Mouse (Mus musculus) spleen, adult 2 months (tissue): ENCODE data around the gene Hoxb3.

Source experiments
- CTCF ChIP-seq: fragments of 200-500 bp; IDR thresholded peaks from 2 replicates; pipeline ENCODE4 v1.5.1; 2011; ENCODE audit warnings: mild to moderate bottlenecking, inconsistent platforms; ENCODE audit not compliant: insufficient read depth, insufficient read length, insufficient replicate concordance; ENCODE audit errors: extremely low read depth
- POLR2A ChIP-seq: fragments of 200-500 bp; IDR thresholded peaks from 2 replicates; pipeline ENCODE4 v1.6.1; 2011; ENCODE audit warnings: low read depth, low read length, inconsistent platforms

DNA sequence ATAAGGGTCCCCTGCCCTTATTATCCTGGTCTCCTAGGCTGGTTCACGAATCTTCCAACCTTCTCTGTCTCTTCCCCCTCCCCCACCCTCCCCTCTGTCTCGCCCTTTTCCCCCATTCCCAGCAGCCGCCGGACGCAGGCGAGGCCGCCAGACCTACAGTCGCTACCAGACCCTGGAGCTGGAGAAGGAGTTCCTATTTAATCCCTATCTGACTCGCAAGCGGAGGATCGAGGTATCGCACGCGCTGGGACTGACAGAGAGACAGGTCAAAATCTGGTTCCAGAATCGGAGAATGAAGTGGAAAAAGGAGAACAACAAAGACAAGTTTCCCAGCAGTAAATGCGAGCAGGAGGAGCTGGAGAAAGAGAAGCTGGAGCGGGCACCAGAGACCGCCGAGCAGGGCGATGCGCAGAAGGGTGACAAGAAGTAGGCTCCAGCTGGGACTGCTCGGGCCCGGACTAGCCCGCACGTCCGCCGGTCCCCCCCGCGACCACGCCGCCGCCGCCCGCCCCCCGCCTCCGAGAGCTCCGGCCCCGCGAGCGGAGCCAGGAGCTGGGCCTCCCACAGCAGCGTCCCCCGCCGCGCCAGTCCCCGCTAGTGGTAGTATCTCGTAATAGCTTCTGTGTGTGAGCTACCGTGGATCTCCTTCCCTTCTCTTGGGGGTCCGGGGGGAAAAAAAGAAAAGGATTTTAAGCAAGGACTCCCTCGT lies 38.9 kb upstream of the Hoxb3 start:
- TF ChIP-seq POLR2A (no peak), CTCF (no peak)
